20 mouse cellular contexts compared by ENCODE assay signal in genomic region chr2:51372771-51373170, GRCm38 (mm10).
"Had no signal": no experiment of that assay in that cellular context is flagged by ENCODE, and none has a peak within 500 bp of the region (broad histone marks: within the 10 kb centered on the region; RNA-seq: fewer than 3 reads in every experiment).

No protein-coding gene starts in this region.

- H3K9me3 ChIP-seq: kidney, embryonic 15.5 days; limb, embryonic 12.5 days; limb, embryonic 15.5 days; liver, embryonic 13.5 days; megakaryocyte, embryonic 14.5 days; midbrain, embryonic 10.5 days; midbrain, embryonic 13.5 days; neural tube, embryonic 13.5 days had no signal

- H3K4me3 ChIP-seq: kidney, embryonic 15.5 days; limb, embryonic 12.5 days; limb, embryonic 15.5 days; liver, embryonic 13.5 days; megakaryocyte, embryonic 14.5 days; midbrain, embryonic 10.5 days; midbrain, embryonic 13.5 days; myocyte; neural tube, embryonic 13.5 days had no signal

- H3K27ac ChIP-seq: kidney, embryonic 15.5 days; limb, embryonic 12.5 days; limb, embryonic 15.5 days; liver, embryonic 13.5 days; midbrain, embryonic 10.5 days; midbrain, embryonic 13.5 days; neural tube, embryonic 13.5 days had no signal

- H3K4me1 ChIP-seq: kidney, embryonic 15.5 days; limb, embryonic 12.5 days; limb, embryonic 15.5 days; liver, embryonic 13.5 days; megakaryocyte, embryonic 14.5 days; midbrain, embryonic 10.5 days; midbrain, embryonic 13.5 days; neural tube, embryonic 13.5 days had no signal

- H3K9ac ChIP-seq: kidney, embryonic 15.5 days; limb, embryonic 12.5 days; limb, embryonic 15.5 days; liver, embryonic 13.5 days; midbrain, embryonic 13.5 days; neural tube, embryonic 13.5 days had no signal

- H3K36me3 ChIP-seq: kidney, embryonic 15.5 days; limb, embryonic 12.5 days; limb, embryonic 15.5 days; liver, embryonic 13.5 days; midbrain, embryonic 10.5 days; midbrain, embryonic 13.5 days; neural tube, embryonic 13.5 days had no signal

- H3K4me2 ChIP-seq: kidney, embryonic 15.5 days; limb, embryonic 12.5 days; limb, embryonic 15.5 days; liver, embryonic 13.5 days; midbrain, embryonic 13.5 days; neural tube, embryonic 13.5 days had no signal

- H3K27me3 ChIP-seq: kidney, embryonic 15.5 days; limb, embryonic 12.5 days; limb, embryonic 15.5 days; liver, embryonic 13.5 days; megakaryocyte, embryonic 14.5 days; midbrain, embryonic 13.5 days; neural tube, embryonic 13.5 days had no signal

- DNase-seq: kidney, adult 8-10 months; kidney, postnatal 14 days; kidney, postnatal 4 days; left cerebral cortex, postnatal 4 days; liver, embryonic 13.5 days; retina, postnatal 1 day; right cerebral cortex, postnatal 25 days; spleen, adult 18-20 months; thymus, adult 18-20 months; thymus, postnatal 36 days had no signal

- ATAC-seq: intestine, postnatal 0 days; midbrain, embryonic 13.5 days; midbrain, embryonic 16.5 days had no signal
